Mouse (Mus musculus) brown adipose tissue, adult 24 weeks (tissue): ENCODE measurements at regions not wholly inside any gene's neighbourhood (a gene's known extent, or its start where the extent isn't known, plus 50 kb on each side); places are given as distances from the start of the nearest gene placed in this dataset.

Experiments used
- H3K27ac ChIP-seq: fragments of 200-500 bp; replicated peaks from 2 replicates; pipeline ENCODE4 v1.5.1; 2012; ENCODE audit warnings: low read depth, mild to moderate bottlenecking, low read length
- H3K4me1 ChIP-seq: fragments of 200-500 bp; 2 replicates; pipeline ENCODE4 v1.6.1; 2012; ENCODE audit warnings: low read length, mixed read lengths; ENCODE audit not compliant: control insufficient read depth, insufficient read depth, insufficient read length
- H3K4me3 ChIP-seq: fragments of 200-500 bp; 2 replicates; pipeline ENCODE4 v1.5.1; 2012; ENCODE audit warnings: low read depth, mild to moderate bottlenecking, low read length, moderate library complexity; ENCODE audit not compliant: insufficient read depth

DNA sequence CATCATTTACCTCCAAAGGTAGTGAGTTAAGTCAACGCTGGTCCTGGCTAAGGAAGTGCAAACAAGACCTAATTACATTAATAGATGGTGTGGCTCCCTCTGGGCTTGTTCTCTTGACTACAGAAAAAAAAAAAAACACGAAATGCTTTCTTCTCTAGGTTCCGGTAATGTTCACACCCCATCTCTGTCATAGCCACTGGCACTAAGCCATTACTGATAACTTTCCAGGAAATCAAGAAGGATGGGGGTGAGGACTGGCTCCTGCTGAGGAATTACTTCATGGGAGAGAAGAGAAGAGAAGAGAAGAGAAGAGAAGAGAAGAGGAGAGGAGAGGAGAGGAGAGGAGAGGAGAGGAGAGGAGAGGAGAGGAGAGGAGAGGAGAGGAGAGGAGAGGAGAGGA lies 109.1 kb upstream of the Lpp start:
- Histone ChIP-seq H3K4me3 (no peak overlapping the region), H3K27ac (no peak overlapping the region), H3K4me1 (no peaks in the 10 kb centered on the region)

DNA sequence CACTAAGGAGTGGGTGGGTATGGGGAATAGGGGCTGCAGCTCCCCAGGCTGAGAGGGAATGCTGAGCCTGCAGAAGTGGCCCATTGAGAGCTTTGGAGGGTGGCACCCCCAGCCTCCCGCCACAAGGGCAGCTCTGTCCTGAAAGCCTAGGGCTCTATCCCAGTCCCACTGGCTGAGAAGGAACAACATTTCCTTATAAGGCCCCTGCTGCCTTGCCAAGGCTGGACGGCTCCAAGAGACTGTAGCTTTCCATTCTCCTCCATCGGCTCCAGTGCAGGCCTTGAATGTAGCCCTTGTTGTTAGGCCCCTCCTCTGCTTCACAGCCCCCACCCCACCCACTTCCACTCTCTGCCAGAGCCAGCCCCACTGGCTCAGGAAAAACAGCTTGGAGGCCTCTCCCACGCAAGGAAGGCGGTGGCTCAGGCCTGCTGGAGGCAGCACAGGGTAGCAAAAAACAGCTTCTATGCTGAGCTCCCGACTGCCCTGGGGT lies 111.1 kb upstream of the Lpp start:
- Histone ChIP-seq H3K4me1 (no peaks in the 10 kb centered on the region), H3K27ac (no peak overlapping the region), H3K4me3 (no peak overlapping the region)

DNA sequence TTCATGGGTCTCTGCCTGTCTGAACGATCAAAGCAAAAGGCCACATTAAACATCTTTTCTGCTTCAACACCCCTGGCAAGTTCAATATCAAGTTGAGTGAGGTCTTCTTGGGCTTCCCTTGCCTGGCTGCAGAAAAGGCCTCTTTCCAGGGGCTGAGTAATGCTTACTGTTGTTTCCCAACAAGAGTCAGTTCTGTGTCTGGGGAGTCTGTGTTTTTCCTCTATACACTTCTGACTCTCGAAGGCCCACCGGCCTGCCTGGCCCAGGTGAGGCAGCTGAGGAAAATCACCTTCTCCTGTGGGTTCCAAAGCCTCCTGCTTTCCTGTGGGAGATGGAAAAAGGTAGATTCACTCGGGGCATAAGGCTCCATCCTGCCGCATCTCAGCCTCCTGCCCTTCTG lies 111.7 kb upstream of the Lpp start:
- Histone ChIP-seq H3K4me1 (no peaks in the 10 kb centered on the region), H3K4me3 (no peak overlapping the region), H3K27ac (peak overlapping the region; percentile 19; the same call in 1 of the 2 replicates)

DNA sequence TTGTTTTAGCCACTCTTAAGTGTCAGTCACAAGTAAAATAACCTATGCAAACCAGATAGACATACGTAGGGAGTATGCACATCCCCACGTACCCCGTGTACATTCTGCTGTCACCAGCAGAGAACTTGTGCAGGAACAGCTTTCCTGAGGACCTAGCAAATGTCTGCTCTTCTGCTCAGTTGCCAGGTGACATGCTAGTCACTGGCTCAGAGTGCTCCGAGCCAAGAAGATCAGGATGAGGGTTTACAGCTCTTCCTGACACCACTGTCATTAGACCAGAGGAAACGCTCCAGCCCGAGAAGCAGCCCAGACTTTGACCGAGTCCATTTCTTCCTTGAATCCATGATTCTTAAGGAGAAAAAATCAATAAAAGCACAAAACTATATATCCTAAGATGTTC lies 115.5 kb upstream of the Lpp start:
- H3K4me1 ChIP-seq: no peaks in the 10 kb centered on the region
- H3K4me3 ChIP-seq: no peak overlapping the region
- no peak overlapping the region for H3K27ac ChIP-seq

DNA sequence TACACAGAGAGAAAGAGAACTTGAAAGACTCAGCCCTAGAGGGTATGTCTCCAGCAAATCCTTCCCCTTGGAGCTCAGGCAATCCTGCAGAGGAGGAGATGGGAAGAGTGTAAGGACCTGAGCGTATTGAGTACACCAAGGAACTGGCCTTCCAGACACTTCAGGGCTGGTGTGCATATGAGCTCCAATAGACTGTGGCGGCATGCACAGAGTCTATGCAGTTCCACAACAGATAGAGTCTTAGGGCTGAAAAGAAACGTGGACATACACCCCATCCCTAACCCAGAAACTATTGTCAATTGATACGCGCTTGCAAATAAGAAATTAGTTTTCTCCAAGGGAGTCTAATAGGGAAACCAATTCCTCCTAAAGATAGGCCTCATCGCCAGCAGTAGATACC lies 130.6 kb upstream of the Lpp start:
- H3K4me1 ChIP-seq: no peaks in the 10 kb centered on the region
- H3K27ac ChIP-seq: no peak overlapping the region
- no peak overlapping the region for H3K4me3 ChIP-seq

DNA sequence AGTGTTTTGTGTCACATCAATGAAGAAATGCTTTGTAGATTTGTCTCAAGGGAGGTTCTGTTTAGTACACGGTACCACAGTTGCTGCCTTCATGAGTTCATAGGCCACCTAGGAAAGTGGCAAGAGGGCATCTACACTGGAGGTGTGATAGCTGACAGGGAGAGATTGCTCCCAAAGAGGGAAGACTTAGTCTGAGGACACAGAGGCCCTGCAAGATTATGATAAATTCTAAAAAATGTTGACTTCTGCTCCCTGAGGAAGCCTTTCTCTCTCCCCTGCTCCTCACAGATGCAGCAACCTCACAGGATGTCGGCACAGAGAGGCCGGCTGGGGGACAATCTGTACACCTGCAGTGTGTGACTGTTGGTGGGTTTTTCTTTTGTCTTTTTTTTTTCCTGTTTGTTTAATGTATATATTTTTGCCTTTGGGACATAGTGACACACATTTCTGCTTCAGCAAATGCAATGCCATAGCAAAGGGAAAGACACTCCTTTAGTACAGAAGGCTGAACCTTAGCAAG lies 133.5 kb upstream of the Lpp start:
- Histone ChIP-seq H3K27ac (no peak overlapping the region), H3K4me1 (no peaks in the 10 kb centered on the region), H3K4me3 (no peak overlapping the region)

DNA sequence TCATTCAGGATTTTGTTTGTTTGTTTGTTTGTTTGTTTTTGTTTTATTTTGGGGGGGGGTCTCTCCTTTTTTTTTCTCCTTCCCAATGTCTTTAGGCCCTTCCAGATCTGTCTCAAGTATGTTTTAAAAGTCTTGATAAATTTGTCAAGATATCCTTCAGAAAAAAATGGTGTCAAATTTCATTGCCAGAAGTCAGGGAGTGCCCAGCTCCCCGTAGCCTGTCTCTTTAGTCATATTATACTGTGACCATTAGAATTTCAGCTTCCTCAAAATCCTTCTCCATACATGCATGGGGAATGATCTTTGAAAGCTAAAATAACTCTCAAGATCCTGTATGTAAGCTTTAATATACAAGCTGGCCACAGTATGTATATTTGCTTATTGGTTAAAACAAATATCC lies 134.3 kb upstream of the Lpp start:
- no peak overlapping the region for H3K4me3 ChIP-seq
- no peaks in the 10 kb centered on the region for H3K4me1 ChIP-seq
- H3K27ac ChIP-seq: no peak overlapping the region

DNA sequence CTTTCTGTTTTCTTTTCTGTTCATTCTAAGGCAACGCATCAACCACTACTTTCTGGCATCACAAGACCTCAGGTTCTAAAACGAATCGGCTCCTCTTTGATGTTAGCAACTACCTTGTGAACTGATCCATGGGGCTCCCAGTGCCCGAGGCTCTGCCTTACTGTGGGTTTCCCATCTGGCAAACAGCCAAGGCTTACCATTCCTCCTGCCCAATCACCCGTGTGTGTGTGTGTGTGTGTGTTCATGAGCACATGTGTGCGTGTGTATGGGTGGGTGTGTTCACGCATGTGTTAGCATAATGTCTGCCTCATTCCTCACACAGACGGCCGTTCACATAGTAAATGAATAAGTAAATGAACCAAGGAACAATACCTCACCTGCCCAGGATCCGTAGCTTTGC lies 138.3 kb upstream of the Lpp start:
- no peaks in the 10 kb centered on the region for H3K4me1 ChIP-seq
- no peak overlapping the region for H3K27ac ChIP-seq
- H3K4me3 ChIP-seq: no peak overlapping the region

DNA sequence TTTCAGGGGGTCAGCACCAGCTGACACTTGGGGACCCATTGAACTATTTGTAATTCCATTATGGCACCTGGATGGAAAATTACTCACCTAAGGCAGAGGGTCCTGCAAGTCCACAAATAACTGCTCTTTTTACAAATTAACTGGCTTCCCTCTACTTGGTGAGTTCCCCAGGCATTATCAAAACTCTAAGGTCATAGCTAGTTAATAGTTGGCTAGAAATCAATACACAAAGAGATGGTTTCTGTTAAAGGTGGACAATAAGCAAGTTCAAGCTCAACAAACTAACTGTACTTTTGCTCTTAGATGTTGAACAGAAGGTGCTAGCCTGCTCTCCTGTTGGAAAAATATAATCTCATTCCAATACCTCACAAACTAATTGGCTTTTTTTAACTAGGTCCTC lies 138.7 kb upstream of the Lpp start:
- Histone ChIP-seq H3K27ac (no peak overlapping the region), H3K4me3 (no peak overlapping the region), H3K4me1 (no peaks in the 10 kb centered on the region)

DNA sequence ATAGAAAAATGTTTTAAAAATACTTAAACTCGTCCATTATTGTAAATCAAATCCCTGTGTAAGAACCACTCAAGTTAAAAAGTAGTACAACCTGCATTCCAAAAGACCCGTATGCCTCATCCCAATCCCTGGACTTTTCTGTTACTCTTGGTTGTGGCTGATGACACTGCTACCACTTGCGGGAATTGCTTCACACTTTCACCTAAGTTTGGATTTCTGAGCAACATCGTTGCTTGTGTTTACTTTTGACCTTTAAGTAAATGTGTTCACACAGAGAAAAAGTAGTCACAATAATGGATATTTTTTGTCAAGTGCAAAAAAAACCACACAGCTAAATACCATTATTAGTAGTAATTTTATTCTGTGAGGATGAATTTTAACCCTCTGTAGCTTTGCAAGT lies 139.2 kb upstream of the Lpp start:
- H3K4me1 ChIP-seq: no peaks in the 10 kb centered on the region
- no peak overlapping the region for H3K27ac ChIP-seq
- H3K4me3 ChIP-seq: no peak overlapping the region

DNA sequence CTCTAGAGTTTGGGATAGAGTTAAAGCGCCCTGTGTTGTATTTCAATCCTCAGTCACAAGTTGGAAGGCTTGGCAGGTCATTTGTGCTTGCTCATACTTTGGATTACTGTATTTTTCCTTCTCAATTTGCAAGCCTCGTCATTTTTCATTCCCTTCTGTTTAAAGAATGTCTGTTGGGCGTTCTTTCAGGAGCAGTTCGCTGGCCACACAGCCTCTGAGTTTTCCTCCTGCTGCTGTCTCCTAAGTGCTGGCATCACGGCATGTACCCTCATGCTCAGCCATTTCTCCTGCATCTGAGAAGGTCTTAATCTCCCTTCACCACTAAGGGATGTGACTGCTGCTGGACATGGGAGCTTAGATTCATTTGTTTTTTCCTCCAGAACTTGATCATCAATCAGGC lies 146.0 kb upstream of the Lpp start:
- 0 out of 2 replicates have a peak overlapping the region, but pooled peaks have one; percentile 33 for H3K27ac ChIP-seq
- H3K4me1 ChIP-seq: no peaks in the 10 kb centered on the region
- no peak overlapping the region for H3K4me3 ChIP-seq

DNA sequence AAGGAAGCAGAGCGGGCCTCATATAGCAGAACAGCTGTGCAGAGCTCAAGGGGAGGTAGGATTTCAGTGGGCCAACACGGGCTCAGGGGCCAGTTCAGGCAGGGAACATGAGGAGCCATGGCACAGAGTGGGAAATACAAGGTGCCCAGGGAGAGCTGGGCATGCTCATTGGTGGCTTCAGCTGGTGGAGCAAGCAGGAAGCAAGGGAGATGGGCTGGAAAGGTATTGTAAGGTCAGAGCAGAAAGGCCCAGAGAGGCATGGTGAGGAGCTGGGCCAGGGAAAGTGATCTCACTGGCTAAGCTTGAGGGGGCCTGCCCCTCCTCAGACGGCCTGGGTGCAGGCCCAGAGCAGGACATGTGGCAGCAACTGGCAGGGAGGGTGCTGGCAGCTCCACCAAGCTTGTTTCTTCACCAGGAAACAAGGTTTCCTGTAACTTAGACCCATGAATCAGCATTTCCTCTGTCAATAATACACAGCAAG lies 155.2 kb upstream of the Lpp start:
- Histone ChIP-seq H3K4me1 (peaks cover 9% of the 10 kb centered on the region), H3K27ac (peak overlapping the region; percentile 85), H3K4me3 (no peak overlapping the region)

DNA sequence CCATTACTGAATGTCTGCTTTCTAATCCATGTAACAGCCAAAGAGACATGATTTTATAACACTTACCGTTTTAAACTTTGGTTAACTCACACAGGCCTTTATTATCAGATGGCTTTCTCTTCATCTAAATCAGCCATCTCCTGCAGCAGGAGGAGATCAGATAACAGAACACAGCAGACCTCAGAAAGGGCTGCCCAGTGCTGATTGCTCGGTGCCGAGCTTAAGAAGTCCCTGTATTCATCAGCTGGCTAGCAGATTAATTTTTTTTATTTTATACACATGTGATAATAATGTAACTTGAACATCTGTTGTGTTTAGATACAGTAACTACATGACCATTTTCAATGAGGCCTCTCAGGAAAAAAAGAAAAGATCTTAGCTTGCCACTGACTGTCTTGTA lies 155.9 kb upstream of the Lpp start:
- Histone ChIP-seq H3K4me3 (no peak overlapping the region), H3K4me1 (peaks cover 11% of the 10 kb centered on the region), H3K27ac (peak overlapping the region; percentile 80)

DNA sequence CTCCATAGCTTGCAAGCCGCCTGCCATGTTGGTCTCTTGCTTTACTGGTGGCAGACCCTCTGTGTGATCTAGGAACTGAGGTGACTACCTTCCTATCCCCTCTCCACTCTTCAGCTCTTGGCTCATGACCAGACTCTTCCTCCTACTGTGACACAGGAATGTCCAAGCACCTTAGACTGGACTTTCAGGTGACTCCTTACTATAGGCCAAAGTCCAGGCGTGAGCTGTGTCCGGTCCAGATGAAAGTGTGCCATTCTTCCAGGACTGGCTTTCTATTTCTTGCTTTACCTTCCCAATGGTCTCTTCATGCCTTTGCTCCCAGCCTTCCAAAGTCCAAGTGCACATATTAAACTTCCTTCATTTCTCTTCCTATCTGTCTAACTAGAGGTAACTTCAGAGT lies 156.3 kb upstream of the Lpp start:
- Histone ChIP-seq H3K27ac (no peak overlapping the region), H3K4me3 (no peak overlapping the region), H3K4me1 (peaks cover 14% of the 10 kb centered on the region)

DNA sequence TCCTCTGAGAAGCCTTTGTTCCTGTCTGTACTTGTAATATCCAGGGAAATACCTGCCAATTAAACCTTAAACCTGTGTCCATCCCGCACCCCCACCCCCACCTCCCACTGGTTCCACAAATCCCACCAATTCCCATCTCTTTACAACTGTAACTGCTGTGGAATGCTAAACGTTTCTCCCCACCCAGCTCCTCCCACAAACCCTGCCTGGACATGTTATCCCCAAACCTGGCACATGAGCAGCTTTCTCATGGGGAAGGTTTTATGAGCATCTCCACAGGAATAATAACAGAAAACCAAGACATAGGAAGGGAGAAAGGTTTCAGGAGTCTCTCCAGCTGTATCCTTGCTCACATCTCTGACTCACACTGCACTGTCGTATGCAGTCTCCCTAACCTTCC lies 156.8 kb upstream of the Lpp start:
- Histone ChIP-seq H3K27ac (no peak overlapping the region), H3K4me3 (no peak overlapping the region), H3K4me1 (peaks cover 14% of the 10 kb centered on the region)

DNA sequence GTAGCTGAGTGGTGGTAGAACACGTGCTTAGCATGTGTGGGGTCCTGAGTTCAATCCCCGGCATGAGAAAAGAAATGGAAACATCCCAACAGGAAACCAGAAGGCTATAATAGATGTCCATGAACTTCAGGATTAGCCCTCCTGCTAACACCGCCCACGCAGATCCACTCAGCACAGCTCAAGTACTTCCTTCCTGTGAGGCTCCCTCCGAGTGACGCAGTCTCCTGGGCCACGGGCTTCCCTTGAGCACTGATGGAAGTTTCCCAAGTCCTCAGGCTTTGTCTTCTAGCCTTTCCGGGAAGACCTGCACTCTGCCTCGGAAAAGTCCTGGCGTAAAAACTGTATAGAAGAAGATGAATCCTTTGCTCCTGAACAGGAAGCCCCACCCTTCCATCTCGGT lies 158.5 kb upstream of the Lpp start:
- peaks cover 14% of the 10 kb centered on the region for H3K4me1 ChIP-seq
- H3K27ac ChIP-seq: no peak overlapping the region
- H3K4me3 ChIP-seq: no peak overlapping the region
